Mouse (Mus musculus) left cerebral cortex, postnatal 10 days (tissue): ENCODE data around the gene Adamts20. TPM values are rescaled to one million over a fixed set of nuclear protein-coding genes. Genes with fewer than 3 reads are reported as not detected.
"Not testable (repeated sequence)": the region's sequence is repeated elsewhere in the genome, so short reads cannot be mapped to it uniquely, and the experiment has no call there.

ENCODE experiments used
- DNase-seq, 2 experiments: peaks; one replicate each; pipeline ENCODE4 v3.0.0; 2021 to 2022; ENCODE audit warnings: low spot score in 2 of 2, mixed read lengths in 1 of 2; ENCODE audit errors: extremely low spot score in 1 of 2
- intact Hi-C: fragments of 180-260 bp; cut with DNase I; formaldehyde crosslinking; loops from one replicate; pipeline ENCODE4 v1.15.1; 2025
- total RNA-seq, 2 experiments: library from RNA; stranded (reverse); gene quantifications; 2 replicates each; pipeline ENCODE4 v1.2.3; 2021

Adamts20 gene
- 10 to 100 TPM; 12.5 to 14.2 TPM for total RNA-seq

GRCm38 (mm10) chr15:94465318-94465717 lies at the start of gene Adamts20:
Gene Adamts20, minus strand, starts transcription at chr15:94465418.
- DNase-seq = no peak
- intact Hi-C loops = no loop called here

DNA sequence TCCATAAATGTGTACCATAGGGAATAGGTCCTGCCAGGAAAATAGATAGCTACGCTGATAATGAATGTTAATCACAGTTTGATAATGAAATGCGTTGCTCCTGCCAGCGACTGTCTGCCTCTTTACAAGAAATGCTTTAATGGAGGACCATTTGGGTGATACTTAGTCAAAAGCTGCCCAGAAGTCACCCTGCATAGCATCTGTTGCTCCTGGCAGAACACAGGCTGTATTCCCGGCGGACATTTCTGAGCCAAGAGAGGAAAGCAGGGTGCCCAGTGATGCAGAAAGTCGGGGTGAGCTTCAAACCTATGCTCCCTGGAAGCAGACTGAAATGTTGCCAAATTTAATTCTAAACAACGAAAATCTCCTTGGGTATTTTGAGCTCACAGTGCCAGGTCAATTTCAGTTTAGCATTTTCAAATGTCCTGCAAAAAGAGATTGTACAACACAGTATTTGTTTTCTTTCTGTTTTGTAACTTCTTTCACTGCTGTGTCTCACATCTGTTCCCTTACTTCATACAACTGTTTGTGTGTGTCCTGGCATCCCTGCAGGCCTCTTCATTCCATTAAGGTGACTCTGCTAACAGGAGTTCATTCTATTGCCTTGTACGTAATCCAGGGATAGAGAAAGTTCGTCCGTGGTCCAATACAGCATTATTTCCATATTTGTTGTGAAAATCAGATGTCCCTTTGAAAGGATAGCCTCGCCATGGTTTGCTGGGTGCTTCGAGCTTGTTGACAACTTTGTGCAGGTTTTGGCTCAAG lies 38.4 kb upstream of the Adamts20 start:
- DNase-seq = no peak
- intact Hi-C loops = no loop called here

GRCm38 (mm10) chr15:94499260-94499659 lies 34.0 kb upstream of the Adamts20 start:
- intact Hi-C loops = no loop called here
- no peak for DNase-seq

- DNase-seq = peak in 1 of 2 experiments; percentile 19
- intact Hi-C loops = no loop called here
These were observed 30.7 kb upstream of the Adamts20 start for GRCm38 (mm10) chr15:94495936-94496335.

DNA sequence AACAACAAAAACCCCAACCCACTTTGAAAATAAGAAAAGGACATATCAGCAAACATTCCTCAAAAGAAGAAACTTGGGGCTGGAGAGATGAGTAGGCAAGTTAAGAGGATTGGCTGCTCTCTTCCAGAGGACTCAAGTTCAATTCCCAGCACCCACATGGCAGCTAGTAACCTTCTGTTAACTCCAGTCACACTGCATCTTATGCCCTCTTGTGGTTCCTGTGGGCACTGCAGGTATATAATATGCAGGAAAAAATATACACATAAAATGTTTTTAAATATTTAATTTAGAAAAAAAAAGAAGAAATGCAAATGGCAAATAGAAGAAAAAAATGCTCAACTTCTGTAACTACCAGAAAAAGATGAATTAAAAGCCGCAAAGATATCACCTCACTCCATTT lies 29.2 kb upstream of the Adamts20 start:
- DNase-seq = no peak
- intact Hi-C loops = no loop called here

DNA sequence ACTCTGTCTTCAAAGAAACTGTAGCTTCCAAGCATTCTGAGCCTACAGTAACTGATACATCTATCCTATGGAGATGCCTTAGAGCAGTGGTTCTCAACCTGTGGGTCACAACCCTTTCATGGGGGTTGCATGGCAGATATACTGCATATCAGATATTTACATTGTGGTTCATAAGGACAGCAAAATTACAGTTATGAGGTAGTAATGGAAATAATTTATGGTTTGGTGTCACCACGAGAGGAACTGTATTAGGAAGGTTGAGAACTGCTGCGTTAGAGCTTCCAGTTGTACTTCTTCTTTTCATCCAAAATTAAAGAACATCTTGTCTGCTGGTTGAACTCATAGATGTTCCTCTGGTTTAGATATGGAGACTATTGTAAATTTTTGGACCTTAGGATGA lies 24.2 kb upstream of the Adamts20 start:
- no peak for DNase-seq
- intact Hi-C loops = no loop called here

- intact Hi-C loops, DNase-seq: not testable (repeated sequence)
These were observed 22.8 kb upstream of the Adamts20 start for GRCm38 (mm10) chr15:94488028-94488427.

DNA sequence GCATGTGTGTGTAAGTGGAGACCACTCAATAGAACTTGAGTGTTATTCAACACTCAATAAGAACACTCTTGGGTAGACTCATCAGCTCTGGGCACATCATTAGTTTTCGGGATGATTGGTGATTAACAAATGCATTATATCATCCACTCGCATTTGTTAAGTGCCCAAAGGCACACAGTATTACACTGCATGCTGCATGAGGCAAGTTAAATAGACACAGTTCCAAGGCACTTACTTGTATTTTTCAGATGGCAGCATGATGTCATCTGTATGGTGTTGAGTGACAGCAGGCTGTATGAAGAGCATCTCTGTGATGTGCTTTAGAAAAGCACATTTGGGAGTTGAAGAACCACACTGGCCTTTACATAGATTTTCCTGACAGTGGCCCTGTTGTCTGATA lies 17.3 kb upstream of the Adamts20 start:
- intact Hi-C loops = no loop called here

DNA sequence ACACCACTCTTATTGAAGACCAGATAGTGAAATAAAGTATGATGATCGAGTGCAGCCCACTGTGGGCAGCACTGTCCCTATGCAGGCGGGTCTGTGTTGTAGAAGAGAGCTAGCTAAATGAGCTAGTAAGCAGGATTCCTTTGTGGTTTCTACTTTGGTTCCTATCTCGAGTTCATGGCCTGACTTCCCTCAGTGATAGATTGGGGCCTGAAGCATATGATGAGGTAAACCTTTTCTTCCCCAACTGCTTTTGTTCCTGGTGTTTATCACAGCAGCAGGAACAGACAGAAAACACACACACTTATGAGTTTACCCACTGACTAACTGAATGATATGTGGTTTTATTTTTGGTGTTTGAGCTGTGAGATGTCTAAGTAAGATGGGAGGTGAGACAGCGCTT lies 15.6 kb upstream of the Adamts20 start:
- intact Hi-C loops = no loop called here

More for the DNA sequence above, 17.3 kb upstream of the Adamts20 start:
- DNase-seq = no peak

DNA sequence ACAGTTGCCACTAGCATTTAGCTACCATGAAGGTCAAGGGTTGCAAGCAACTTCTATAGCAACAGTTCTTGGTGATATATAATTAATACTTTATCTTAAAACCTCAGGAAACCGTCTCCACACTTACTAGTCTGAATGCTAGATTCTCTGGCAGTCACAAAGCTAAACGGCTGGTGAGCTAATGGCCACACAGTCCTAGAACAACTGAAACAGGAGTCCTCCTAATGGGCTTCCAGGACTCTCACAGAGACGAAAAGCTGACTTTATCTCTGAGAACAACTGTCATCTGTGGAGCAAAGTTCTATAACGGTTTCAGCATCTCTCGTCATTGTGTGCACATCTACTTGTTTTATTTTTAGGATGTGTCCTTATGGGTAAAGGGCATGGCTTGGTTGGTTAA lies 15.0 kb upstream of the Adamts20 start:
- intact Hi-C loops = no loop called here
- DNase-seq = no peak

More for the DNA sequence above, 15.6 kb upstream of the Adamts20 start:
- no peak for DNase-seq

- intact Hi-C loops = no loop called here
- DNase-seq = no peak
These were observed 14.4 kb upstream of the Adamts20 start for GRCm38 (mm10) chr15:94479513-94480136.

DNA sequence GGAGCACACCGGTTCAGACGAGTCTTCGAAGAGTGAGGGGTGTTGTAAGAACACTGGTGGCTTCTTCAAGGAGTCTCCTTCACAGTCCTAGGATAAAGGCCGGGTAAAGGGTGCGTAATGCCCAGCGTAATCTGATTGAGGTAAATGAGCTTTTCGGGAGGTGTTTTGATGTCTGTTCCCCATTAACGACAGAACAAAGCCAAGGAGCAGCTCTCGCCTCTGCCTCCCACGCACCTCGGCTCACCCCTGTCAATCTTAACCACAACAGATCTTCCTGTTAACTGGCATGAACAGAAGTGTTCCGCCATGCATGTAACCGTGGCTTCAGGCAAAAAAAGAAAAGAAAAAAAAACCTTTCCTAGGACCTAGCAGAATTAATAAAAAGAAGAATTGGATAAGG lies 13.5 kb upstream of the Adamts20 start:
- DNase-seq = peak in 1 of 2 experiments; percentile 20
- intact Hi-C loops = no loop called here

DNA sequence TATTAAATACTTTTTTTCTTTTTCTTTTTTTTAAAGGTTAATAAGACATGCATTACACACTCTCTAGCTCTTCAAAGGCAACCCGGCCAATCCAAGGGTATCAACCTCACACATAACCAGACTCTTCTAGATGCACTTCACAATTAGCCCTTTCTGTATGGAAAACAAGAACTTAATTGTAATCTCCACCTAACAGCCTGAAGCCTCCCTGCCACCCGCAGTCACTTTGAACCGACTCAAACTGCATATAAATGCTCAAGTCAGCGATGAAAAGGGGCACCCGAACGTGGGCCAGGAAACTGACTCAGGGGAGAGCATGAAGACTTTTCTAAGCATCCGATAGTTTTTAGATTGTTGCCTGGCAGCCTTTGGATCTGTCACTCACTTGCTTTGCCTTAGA lies 12.1 kb upstream of the Adamts20 start:
- intact Hi-C loops = no loop called here
- DNase-seq = no peak

DNA sequence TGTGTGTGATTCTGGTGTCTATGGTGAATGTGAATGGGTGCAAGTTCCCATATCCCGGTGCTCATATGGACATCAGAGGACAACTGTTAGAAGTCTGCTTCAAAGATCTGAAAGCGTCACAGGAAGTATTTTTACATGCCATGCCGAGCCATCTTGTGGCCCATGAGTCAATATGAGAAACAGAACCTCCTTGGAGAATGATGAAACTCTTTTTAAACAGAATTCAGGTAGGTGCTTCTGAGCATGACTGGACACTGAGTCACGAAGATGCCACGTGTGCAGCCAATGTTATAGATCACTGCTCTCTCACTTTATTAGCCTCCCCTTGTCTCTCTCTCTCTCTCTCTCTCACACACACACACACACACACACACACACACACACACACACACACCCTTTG lies 10.8 kb upstream of the Adamts20 start:
- DNase-seq = no peak
- intact Hi-C loops = no loop called here

DNA sequence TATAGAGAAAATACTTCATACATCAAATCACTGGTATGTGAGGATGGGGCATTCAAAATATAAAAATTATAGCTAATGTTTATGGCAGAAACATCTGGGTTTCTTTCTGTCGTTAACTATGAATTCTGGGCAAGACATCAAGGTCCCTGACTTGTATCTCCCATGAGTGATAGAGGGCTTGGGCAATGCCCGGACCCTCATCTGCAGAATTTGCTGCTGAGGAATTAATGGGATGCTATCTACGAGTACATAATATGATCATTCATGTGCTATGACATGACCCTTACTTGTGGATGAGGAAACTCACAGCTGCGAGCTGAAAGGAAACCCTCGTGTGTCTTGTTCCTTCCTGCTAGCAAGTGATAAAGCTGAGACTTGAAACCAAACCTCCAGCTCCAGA lies 5.1 kb upstream of the Adamts20 start:
- intact Hi-C loops = no loop called here
- DNase-seq = no peak

- DNase-seq = no peak
- intact Hi-C loops = no loop called here
These were observed 337 bp downstream of the Adamts20 start for GRCm38 (mm10) chr15:94464881-94465280.

- intact Hi-C loops = no loop called here
- DNase-seq = no peak
These were observed 2.0 kb downstream of the Adamts20 start for GRCm38 (mm10) chr15:94463251-94463650.

GRCm38 (mm10) chr15:94462206-94462605 lies 3.0 kb downstream of the Adamts20 start:
- DNase-seq = no peak
- intact Hi-C loops = no loop called here

DNA sequence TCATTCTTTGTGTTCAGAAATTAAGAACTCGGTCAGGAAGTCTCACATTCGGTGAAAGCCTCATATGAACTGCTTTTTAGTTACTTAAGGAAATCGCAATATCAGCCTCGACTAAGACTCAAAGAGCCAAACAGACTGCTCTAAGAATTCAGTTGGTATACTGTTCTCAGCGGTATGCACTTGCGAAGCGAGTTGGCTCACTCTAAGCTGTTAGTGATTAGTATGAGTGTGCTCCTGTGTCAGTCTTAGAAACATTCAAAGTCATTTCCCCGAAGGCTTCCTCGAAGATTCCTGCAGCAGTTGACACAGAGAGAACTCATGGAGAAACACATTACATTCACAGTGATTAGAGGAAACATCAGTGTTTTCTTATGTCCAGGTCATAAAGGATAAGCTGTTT lies 4.1 kb downstream of the Adamts20 start:
- DNase-seq = no peak
- intact Hi-C loops = no loop called here

DNA sequence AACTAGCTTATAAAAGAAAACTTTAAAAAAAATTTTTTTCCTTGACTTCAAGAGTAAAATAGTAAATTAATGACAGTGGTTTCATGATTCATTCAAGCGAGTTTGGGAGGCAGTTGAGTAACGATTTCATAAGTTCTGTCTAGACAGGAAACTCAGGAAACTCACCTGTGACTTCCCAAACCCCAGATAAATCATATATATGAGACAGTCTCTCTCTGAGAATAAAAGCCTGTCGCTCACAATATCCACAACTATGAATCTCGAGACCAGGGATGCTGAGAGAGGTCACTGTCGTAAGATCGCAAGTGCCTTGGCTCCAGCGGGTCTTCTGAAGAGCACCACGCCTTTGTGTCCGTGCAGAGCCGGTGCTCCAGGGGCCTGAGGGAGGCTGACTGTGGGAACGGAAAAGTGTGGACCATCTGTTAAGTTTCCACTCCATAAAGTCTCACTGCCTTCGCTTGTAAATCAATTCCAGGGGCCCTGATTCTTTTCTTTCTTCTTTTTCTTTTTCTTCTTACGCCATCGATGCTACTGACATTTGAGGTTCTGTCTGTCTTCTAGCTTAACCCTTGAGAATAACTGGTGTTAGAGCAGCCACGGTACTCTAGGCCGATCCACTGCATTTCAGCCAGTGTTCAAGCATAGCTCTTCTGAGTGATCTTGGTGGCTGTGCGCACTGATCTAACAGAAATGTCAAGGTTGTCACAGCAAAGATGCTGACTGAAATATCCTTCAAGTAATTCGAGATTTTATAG lies 7.4 kb downstream of the Adamts20 start:
- intact Hi-C loops = no loop called here

More for the DNA sequence above, 7.4 kb downstream of the Adamts20 start:
- no peak for DNase-seq
